Mouse (Mus musculus) liver, adult 2 months (tissue): ENCODE results near the gene Slc35g1. TPM values are rescaled to one million over a fixed set of nuclear protein-coding genes. Genes with fewer than 3 reads are reported as not detected.

ENCODE experiments used
- DNase-seq: peaks from one replicate; pipeline ENCODE4 v3.0.0-alpha.2; 2011; ENCODE audit warnings: low read depth, low spot score; ENCODE audit errors: extremely low read depth
- H3K27ac ChIP-seq: fragments of 200-500 bp; replicated peaks from 2 replicates; pipeline ENCODE4 v1.5.1; 2012; ENCODE audit warnings: low read depth, mild to moderate bottlenecking, control low read depth, inconsistent platforms, low read length; ENCODE audit not compliant: insufficient read depth
- H3K27me3 ChIP-seq: fragments of 200-500 bp; 2 replicates; pipeline ENCODE4 v1.6.1; 2012; ENCODE audit warnings: mild to moderate bottlenecking, moderate library complexity, low read length, inconsistent platforms; ENCODE audit not compliant: control insufficient read depth, insufficient read depth
- H3K36me3 ChIP-seq: fragments of 200-500 bp; 2 replicates; pipeline ENCODE4 v1.6.1; 2012; ENCODE audit warnings: low read length, inconsistent platforms; ENCODE audit not compliant: control insufficient read depth, insufficient read depth
- H3K4me1 ChIP-seq: fragments of 200-500 bp; 2 replicates; pipeline ENCODE4 v1.6.1; 2011; ENCODE audit warnings: low read length; ENCODE audit not compliant: control insufficient read depth, insufficient read depth
- H3K4me3 ChIP-seq: fragments of 200-500 bp; 2 replicates; pipeline ENCODE4 v1.5.1; 2011; ENCODE audit warnings: low read depth, mild to moderate bottlenecking, control low read depth, low read length, moderate library complexity; ENCODE audit not compliant: insufficient read depth
- H3K79me2 ChIP-seq: fragments of 200-500 bp; 2 replicates; pipeline ENCODE4 v1.6.1; 2012; ENCODE audit warnings: inconsistent platforms, mild to moderate bottlenecking, low read length, moderate library complexity; ENCODE audit not compliant: control insufficient read depth, insufficient read depth
- H3K9ac ChIP-seq: fragments of 200-500 bp; 2 replicates; pipeline ENCODE4 v1.6.1; 2012; ENCODE audit warnings: low read depth, mild to moderate bottlenecking, control low read depth, inconsistent platforms, low read length
- CTCF ChIP-seq: fragments of 200-500 bp; IDR thresholded peaks from 2 replicates; pipeline ENCODE4 v1.5.1; 2011; ENCODE audit warnings: low read depth, low read length, control low read depth
- POLR2A ChIP-seq: fragments of 200-500 bp; IDR thresholded peaks from 2 replicates; pipeline ENCODE4 v1.6.1; 2011; ENCODE audit warnings: low read length, control low read depth; ENCODE audit not compliant: insufficient read depth; ENCODE audit errors: extremely low read depth
- WGBS: fragments of 180-500 bp; shearing (Covaris S2); methylation state at CpG from one replicate; pipeline ENCODE4 v1.1.7; 2018; 5-methylcytosine and 5-hydroxymethylcytosine counted together
- polyA plus RNA-seq: library from polyadenylated mRNA; depleted of rRNA; stranded (reverse); fragments of >200 nt; gene quantifications from 2 replicates; pipeline ENCODE4 v1.2.3, GENCODE M21; 2012
- total RNA-seq: library from RNA; depleted of rRNA; stranded (reverse); fragments of >200 nt; gene quantifications from 2 replicates; pipeline ENCODE4 v1.2.3, GENCODE M21; 2014

Slc35g1 gene
- total and polyA plus RNA-seq, 2 experiments, result 4.7 to 16.3 TPM

- Histone ChIP-seq H3K79me2 (no peaks in the 10 kb centered on the region), H3K27ac (no peak overlapping the region), H3K27me3 (no peaks in the 10 kb centered on the region), H3K4me1 (no peaks in the 10 kb centered on the region), H3K36me3 (no peaks in the 10 kb centered on the region), H3K4me3 (no peak overlapping the region), H3K9ac (no peak overlapping the region)
- TF ChIP-seq POLR2A (no peak), CTCF (peak; percentile 40)
- DNase-seq, result peak; percentile 28
- WGBS, result 36% methylated on average over 5 of the region's 5 CpGs
Measured at GRCm38 (mm10) chr19:38429269-38429668, 33.5 kb downstream of the Slc35g1 start.

- Histone ChIP-seq H3K27ac (no peak overlapping the region), H3K4me1 (no peaks in the 10 kb centered on the region), H3K79me2 (no peaks in the 10 kb centered on the region), H3K27me3 (no peaks in the 10 kb centered on the region), H3K9ac (no peak overlapping the region), H3K36me3 (no peaks in the 10 kb centered on the region), H3K4me3 (no peak overlapping the region)
- no peak for TF ChIP-seq POLR2A
- no peak for TF ChIP-seq CTCF
- 86% methylated on average over 8 of the region's 8 CpGs for WGBS
- DNase-seq, result no peak
Measured at GRCm38 (mm10) chr19:38430475-38430874, 34.7 kb downstream of the Slc35g1 start.

GRCm38 (mm10) chr19:38431326-38431725, 35.5 kb downstream of the Slc35g1 start:
- Histone ChIP-seq H3K36me3 (no peaks in the 10 kb centered on the region), H3K27me3 (no peaks in the 10 kb centered on the region), H3K27ac (no peak overlapping the region), H3K4me3 (no peak overlapping the region), H3K79me2 (no peaks in the 10 kb centered on the region), H3K4me1 (no peaks in the 10 kb centered on the region), H3K9ac (no peak overlapping the region)
- whole genome bisulfite sequencing, result 78% methylated on average over 7 of the region's 7 CpGs
- no peak for DNase-seq
- TF ChIP-seq CTCF (no peak), POLR2A (no peak)

- no peak overlapping the region for H3K4me3 ChIP-seq
- WGBS, result 83% methylated on average over 3 of the region's 3 CpGs
- H3K27me3 ChIP-seq, result no peaks in the 10 kb centered on the region
- H3K27ac ChIP-seq, result no peak overlapping the region
- H3K4me1 ChIP-seq, result no peaks in the 10 kb centered on the region
- H3K9ac ChIP-seq, result no peak overlapping the region
- H3K79me2 ChIP-seq, result no peaks in the 10 kb centered on the region
- TF ChIP-seq CTCF (no peak), POLR2A (no peak)
- H3K36me3 ChIP-seq, result no peaks in the 10 kb centered on the region
- DNase-seq, result no peak
Measured at GRCm38 (mm10) chr19:38432021-38432420, 36.2 kb downstream of the Slc35g1 start.

GRCm38 (mm10) chr19:38433381-38433780, 37.6 kb downstream of the Slc35g1 start:
- H3K9ac ChIP-seq, result no peak overlapping the region
- H3K27ac ChIP-seq, result no peak overlapping the region
- no peaks in the 10 kb centered on the region for H3K27me3 ChIP-seq
- H3K79me2 ChIP-seq, result no peaks in the 10 kb centered on the region
- no peaks in the 10 kb centered on the region for H3K36me3 ChIP-seq
- H3K4me1 ChIP-seq, result no peaks in the 10 kb centered on the region
- 40% methylated on average over 2 of the region's 2 CpGs for WGBS
- DNase-seq, result peak; percentile 61
- TF ChIP-seq CTCF (no peak), POLR2A (no peak)
- no peak overlapping the region for H3K4me3 ChIP-seq

GRCm38 (mm10) chr19:38435221-38435620, 39.4 kb downstream of the Slc35g1 start:
- DNase-seq, result no peak
- Histone ChIP-seq H3K4me3 (no peak overlapping the region), H3K79me2 (no peaks in the 10 kb centered on the region), H3K36me3 (no peaks in the 10 kb centered on the region), H3K27ac (no peak overlapping the region), H3K4me1 (no peaks in the 10 kb centered on the region), H3K27me3 (no peaks in the 10 kb centered on the region), H3K9ac (no peak overlapping the region)
- 94% methylated on average over 15 of the region's 15 CpGs for WGBS
- TF ChIP-seq CTCF (no peak), POLR2A (no peak)
